Mouse (Mus musculus) CD4-positive, CD25-positive, alpha-beta regulatory T cell, adult 4 months (primary cell): ENCODE measurements around the gene Phactr2. TPM values are rescaled to one million over a fixed set of nuclear protein-coding genes. Genes with fewer than 3 reads are reported as not detected.
A peak's percentile ranks its signal among the peaks of the same experiment; 100 is the strongest.
"Not testable (repeated sequence)": the region's sequence is repeated elsewhere in the genome, so short reads cannot be mapped to it uniquely, and the experiment has no call there.

Source experiments
- ATAC-seq: one replicate; pipeline ENCODE4 v1.8.0; 2017
- polyA plus RNA-seq, 2 experiments: library from polyadenylated mRNA; unstranded; fragments of 100-300 nt; shearing (Covaris generic); gene quantifications; one replicate each; pipeline ENCODE4 v1.2.1; 2017

The Phactr2 gene
- polyA plus RNA-seq: 1 to 10 TPM; 2.3 to 3.2 TPM

DNA sequence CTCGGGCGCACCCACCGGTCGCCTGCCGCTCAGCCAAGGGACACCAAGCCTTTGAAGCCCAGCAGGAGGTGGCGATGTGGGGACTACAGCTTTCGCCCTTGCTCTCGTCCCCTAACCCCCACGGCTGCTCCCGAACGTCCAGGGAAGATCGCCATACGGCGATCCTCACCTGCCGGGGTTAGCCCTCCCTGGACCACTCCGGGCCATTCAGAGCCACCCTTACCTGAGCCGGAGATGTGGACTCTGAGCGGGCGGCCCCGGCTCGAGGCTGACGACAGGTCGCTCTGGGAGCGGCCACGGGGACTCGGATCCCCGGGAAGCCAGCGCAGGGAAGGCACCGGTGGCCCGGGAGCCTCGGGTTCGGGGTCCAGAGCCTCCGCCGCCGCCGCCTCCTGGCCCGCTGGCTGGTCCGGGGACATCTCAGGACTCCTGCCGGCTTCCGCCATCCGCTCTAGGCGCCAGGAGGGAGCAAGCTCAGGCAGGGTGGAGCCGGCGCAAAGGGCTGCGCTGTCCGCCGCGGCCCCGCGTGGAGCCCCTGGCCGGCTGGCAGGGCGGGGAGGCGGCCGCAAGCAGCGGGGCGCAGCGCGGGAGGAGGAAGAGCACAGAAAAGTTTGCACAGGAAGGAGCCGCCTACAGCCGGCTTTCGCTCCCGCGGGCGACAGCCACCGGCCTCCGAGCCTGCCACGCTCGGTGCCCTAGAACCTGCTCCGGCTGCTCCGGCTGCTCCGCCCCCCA is at the start of gene Phactr2:
Phactr2 (minus strand) TSS at position 580 of the 735 bp plus-strand sequence.
- peak; percentile 80 for ATAC-seq

DNA sequence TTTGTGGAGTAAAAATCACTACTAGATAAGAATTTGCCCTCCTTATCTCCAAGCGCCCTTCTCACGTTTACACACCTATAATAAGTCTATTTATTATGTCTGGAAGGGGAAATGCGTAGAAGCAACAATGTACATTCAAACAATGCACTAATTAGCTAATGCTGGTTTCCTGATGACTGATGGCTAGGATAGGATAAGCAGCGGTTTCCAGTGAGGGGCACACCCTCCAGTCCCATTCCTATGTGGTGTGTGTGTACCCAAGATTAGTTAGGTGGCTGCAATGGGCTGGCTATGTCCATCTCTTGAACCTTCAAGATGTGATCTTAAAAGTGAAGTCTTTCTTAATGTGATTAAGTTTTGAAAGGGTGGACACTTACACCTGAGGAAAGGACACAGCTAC is 47.6 kb upstream of the Phactr2 start:
- no peak for ATAC-seq

DNA sequence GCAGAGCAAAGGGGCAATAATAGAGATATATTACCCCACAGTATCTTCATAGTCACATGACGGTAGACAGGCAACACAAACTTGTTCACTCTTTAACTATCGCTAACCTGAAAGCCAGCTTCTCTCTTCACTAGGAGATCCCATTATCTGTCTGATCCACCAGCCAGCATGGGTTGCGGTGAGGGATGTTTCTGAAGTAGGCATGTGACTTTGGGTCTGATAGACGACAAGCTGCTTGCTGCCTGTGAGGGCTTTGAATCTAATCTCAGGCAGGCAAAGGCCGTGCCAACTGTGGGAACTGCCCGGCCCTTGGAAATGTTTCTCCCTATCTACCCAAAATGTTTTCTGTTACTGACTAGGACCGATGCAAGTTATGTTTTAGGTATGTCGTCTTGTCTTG is 28.2 kb upstream of the Phactr2 start:
- ATAC-seq: no peak

DNA sequence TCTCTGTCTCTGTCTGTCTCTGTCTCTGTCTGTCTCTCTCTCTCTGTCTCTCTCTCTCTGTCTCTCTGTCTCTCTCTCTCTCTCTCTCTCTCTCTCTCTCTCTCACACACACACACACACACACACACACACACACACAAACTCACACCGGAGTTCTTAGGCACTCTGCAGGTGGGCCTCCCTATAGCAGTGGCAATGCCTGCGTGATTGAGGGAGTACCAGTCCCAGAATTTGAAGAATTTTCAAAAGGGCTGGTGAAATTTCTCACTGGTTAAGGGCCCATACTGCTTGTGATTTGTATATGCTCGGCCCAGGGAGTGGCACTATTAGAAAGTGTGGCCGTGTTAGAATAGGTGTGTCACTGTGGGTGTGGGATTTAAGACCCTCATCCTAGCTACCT is 27.3 kb upstream of the Phactr2 start:
- not testable (repeated sequence) for ATAC-seq

DNA sequence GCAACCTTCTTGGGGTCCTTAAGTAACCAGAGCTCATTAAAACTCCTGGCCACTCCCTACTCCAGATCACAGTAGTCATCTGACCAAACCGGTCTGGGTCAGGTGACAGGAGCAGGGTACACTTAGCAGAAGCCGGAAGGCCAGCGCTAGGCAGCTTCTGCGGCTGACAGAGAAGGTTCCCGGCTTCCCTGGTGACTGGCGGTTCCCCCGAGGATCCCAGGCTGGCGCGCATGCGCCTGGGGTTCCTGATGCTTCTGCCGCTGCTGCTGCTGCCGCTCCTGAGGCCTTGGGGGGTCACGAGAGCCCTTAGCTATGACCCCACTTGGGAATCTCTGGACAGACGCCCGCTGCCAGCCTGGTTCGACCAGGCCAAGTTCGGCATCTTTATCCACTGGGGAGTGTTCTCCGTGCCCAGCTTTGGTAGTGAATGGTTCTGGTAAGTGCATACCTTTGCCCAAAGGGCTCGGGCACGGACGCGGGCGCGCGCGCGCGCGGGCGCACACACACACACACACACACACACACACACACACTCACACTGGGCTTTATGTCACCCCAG is 26.8 kb upstream of the Phactr2 start:
- peak; percentile 97 for ATAC-seq

DNA sequence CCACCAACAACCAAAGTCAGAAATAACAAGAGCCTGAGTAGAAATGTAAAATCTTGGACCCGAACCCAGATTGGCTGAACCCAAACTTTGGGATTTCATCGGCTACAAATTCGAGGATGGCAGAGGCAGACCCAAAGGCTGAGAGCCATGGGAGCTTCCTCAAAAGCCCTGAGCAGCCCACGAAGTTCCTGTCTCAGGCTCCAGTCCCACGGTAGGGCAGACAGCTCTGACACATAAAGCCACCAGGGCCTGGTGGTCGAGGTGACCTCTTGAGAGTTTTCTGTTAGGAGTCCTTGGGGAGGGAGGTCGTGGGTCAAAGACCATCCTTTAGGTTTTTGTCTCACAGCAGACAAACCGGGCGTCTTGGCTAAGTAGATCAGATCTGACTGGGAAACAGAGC is 26.3 kb upstream of the Phactr2 start:
- peak; percentile 3 for ATAC-seq

DNA sequence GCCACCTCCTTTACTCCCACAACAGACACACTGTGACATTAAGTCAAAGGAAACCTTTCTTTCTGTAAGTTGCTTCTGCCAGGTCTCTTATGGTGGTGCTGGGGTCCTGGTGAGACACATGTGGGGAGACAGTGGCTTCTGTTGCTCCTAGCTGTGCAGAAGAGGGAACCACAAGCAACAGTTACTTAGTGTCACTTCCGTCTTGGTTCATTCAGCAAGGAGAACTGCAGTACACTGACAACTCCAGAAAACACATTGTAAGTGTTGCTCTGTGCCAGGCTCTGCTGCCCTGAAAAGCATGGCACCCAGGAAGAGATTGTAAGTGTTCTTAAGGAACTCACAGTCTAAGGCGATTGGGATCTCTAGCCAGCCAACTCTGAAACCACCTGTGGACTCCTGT is 25.1 kb upstream of the Phactr2 start, which contains the start of gene Fuca2:
Fuca2 (plus strand) TSS at position 210 of the 400 bp plus-strand sequence.
- no peak for ATAC-seq

DNA sequence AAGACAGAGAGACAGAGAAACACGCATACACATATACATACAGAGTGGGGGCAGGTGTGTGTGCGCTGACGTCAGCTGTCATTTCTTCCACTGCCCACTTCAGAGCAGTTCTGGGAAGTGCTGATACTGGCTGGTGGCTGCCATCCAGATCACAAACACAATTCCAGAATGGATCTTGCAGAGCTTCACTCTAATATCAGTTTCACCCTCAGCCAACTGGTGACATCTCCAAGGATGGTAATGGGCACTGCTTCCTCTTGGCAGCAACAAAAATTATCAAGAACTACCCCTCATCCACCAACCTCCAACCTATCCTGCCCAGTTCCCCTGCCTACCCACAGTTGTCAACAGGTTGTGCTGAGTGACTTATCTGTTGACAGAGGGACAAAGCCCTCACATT is 22.1 kb upstream of the Phactr2 start:
- ATAC-seq: no peak

DNA sequence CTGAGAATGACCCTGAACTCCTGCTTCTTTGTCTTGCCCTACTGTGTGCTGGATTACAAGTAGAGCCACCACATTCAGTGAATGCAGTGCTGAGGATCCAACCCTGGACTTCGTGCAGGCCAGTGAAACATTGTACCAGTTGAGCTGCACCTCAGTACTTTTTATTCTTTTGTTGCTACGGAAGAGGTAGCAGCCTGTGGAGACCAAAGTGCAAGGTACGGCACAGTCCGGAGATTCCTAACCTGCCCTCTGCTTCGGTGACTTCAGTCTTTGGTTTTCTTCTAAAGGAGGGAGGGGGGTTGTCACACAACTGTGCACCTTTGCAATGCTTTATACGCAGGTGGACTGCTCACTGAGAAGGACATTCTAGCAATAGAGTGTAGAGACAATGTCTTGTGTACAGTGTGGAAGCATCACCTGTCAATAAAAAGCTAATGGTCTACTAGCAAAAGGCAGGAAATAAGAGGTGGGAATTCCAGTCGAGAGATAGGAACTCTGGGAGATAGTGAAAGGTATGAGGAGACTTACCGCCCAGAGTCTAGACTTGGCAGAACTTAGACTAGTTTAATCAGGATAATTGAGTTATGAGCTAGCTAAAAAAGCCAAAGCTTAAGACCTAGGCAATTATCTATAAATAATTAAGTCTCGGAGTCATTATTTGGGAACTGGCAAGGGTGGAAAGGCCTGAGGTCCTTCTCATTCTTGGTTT is 19.9 kb upstream of the Phactr2 start:
- no peak for ATAC-seq

DNA sequence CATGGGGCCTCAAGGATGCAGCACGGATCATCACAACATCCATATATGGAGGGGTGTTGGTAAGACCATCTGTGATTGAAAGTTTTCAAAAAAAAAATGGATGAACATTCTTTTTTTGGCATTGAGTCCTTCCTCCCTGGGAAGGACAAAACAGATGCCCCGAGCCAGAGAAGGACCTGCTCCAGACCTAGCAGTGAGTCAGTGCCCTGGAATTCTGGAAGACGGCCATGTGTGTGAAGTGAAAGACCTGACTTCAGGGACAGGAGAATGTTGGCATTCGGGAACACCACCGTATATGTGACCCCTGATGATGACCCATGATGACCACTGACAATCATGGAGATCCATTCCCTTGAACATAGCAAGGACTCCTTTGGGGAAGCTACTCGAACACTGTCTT is 15.5 kb upstream of the Phactr2 start:
- no peak for ATAC-seq

DNA sequence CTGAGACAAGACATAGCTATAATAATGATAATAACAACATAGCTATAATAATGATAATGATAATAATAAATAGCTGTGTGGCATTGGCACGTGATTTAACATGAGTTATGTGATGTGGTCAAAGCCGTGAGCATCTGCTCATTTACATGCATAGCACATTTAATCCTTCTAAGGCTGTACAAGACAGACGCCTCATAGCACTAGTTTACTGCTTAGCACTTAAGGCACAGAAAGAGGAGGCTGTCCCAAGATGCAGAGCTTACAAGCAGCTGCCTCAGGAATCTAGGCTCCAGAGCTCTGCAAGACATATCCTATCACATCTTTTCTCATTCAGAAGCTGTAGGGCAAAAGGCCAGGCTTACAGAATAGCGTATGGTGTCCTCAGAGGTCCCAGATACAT is 11.7 kb upstream of the Phactr2 start:
- ATAC-seq: no peak

DNA sequence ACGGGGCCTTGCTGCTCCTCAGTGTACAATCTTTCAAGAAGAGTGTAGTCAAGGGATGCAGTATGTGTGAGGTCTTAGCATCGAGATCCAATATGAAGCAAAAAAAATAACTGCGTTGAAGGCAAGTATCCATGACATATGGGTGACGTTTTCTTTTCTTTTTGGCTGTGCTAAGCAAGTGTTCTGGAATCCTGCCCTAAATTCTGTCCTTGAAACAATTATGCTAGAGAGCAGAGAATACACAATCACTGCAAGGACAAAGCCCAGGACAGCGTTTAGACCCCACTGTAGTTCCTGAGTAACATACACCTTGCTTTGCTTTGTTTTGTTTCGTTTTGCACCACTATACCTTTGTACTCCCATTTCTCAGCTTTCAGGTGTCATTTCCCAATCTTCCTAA is 5.1 kb upstream of the Phactr2 start:
- ATAC-seq: no peak

DNA sequence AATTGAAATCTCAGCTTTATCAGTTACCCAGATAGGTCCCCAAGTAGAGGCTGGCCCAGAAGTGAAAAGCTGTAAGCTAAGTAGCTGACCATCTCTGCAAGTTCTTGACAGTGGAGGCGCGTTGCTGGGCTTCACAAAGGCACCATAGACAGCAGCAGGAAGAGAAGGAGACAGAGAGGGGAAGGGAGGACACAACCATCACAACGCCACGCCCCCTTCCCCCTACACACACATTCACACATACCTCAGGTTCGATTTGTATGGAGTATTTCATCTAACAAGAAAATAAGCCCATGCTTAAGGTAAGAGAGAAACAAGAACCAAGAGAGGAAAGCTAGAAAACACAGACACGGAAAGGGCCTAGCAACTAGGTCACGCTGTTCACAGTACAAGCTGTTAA is 909 bp upstream of the Phactr2 start:
- peak; percentile 18 for ATAC-seq

DNA sequence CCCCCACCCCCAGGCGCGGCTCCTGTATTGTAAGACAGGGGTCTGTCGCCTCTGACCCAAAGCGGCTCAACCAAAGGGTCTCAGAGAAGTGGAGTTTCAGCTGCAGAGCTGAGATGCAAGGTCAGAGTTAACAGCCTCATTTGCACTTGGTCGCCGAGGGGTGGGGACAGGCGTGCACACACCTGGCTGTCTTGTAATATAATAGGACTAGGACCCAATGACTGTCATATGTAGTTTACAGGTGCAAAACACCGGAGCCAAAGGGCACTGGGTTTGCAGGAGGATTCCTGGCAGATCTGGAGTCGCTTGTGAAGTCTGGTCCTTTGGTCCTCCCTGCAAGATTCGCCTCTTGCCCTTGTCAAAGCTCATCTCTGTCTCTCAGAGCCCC is 350 bp upstream of the Phactr2 start:
- peak; percentile 40 for ATAC-seq

DNA sequence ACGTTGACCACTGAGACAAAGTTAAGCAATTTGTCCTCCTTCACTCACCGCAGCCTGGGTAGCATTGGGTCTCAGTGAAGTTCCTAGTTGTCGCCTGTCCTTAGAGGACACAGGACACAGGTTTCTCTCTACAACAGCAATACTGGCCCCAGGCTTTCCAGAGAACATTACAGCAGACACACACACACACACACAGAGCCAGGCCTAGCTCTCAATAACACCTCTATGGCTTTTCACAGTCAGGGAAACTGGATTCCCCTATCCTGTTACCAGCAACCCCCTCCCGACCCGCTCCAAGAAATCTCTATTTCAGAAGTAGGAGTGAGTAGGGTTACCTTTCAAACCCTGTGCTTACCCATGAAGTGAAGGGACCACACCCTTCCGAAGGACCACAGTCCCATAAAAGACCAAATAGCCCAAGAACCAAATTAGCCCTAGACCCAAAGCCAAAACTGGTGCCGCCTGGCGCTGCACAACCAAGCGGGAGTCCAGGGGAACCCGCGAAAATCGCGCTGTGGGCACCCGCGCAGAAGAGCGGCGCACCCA is 852 bp downstream of the Phactr2 start:
- ATAC-seq: no peak

DNA sequence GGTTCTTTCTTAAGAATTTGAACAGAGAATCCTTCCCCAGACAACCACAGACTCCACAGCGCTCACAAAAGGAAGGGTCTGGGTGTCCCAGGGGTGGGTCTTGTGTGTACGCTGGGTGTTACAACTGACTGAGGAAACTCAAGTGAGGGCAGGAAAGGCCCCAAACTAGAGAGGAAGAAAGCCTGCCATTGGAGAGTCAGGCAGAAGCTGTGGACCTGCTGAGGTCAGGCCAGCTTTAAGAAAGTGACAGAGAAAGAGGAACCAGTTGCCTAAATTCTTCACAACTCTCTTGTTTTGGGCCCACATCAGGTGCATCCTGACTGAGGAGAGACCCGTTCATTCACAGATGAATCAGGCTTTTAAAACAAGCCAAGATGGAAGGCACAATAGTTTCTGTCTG is 4.0 kb downstream of the Phactr2 start:
- no peak for ATAC-seq

DNA sequence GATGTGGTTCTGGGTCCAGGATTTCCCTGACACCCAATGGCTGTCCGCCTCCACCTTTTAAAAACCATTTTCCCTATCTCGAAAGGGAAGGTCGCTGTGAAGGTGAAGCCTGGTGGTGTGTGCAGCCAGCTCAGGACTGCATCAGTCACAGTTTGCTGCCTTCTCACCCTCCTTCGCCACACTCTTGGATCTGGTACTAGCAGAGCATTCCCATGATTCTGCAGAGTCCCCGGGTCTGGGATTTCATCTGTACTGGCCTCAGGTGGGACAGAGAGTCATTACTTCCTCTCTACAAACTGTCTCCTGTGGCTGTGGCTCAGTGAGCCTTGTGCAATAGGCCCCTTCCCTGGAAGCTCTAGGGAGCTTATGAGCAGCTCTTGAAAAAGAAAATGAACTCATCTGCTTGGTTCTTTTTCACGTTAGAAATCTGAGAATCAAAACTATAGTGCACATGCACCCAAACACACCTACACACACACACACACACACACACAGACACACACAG is 6.1 kb downstream of the Phactr2 start:
- not testable (repeated sequence) for ATAC-seq

DNA sequence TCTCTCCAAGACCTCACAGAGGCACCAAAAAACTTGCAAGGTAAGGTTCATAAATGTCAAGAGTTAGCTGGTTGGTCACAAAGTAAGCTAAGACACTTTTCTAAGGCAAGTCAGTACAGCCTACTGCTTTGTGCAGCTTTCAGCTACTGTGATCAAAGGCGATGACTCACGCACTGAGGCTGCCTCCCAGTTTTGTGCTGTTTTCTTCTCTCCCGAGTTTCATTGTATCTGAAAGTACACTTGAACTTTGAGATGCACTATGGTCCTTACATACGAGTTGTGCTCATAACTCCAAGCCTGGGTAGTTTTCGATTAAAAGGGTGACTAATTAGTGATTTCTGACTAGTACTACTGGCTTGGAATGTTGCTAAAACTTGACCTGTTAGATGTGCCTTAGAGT is 7.3 kb downstream of the Phactr2 start:
- ATAC-seq: peak; percentile 75

DNA sequence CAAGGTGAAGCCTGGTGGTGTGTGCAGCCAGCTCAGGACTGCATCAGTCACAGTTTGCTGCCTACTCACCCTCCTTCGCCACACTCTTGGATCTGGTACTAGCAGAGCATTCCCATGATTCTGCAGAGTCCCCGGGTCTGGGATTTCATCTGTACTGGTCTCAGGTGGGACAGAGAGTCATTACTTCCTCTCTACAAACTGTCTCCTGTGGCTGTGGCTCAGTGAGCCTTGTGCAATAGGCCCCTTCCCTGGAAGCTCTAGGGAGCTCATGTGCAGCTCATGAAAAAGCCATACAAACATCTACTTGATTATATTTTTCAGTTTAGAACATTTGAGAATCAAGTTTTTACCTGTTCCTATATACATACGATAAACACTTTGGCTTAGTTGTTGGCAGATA is 9.9 kb downstream of the Phactr2 start:
- ATAC-seq: not testable (repeated sequence)

DNA sequence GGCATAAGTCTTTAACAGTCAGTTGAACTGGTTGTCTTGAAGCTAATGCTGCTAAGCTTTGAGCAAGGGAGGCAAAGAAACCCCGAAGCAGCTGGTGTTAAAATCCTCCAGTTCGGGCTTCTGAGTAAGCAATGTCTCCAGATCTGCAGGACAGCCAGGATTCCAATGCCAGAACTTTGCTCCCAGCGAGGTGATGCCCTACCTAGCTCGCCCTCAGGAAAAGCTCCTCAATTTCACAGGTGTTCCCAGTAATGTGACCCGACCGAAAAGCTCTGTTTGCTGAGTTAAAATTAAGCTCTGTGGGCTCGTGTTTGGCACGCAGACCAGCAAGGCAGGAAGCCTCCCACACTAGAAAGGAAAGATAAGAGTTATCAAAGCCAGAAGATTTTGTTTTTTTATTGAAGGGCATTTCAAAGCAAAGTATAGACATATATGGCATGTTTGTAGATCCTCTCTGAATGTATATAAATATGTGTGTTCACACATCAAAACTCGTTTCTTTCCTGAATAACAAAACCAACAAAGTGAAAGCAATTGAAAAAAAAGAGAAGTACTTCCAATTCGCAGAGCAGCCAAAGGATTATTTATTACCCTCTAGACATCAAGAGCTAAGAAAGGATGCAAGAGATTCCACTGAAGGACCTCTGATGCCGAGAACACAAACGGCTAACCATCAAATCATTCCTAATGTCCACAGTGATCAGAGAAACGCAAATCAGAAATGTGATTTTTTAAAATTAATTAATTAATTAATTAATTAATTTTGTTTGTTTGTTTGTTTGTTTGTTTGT is 20.8 kb downstream of the Phactr2 start:
- ATAC-seq: peak; percentile 60

DNA sequence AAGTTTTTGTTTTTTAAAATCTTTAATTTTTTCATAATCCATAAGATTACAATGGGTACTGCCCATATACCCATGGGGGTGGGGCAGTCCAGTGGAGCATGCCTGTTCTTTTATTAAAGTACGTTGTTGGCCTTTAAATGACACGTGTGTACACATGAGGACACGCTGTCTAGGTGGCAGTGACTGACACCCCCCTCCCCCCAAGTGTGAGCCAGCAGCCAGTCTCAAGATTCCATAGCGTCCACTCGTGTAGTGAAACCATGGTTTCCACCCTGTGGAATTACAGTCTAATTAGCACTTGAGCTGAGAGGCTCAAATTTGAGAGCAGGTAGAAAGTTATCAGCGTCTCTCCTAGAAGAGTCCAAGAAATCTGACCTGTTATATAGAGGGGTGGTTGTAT is 22.6 kb downstream of the Phactr2 start:
- ATAC-seq: no peak

DNA sequence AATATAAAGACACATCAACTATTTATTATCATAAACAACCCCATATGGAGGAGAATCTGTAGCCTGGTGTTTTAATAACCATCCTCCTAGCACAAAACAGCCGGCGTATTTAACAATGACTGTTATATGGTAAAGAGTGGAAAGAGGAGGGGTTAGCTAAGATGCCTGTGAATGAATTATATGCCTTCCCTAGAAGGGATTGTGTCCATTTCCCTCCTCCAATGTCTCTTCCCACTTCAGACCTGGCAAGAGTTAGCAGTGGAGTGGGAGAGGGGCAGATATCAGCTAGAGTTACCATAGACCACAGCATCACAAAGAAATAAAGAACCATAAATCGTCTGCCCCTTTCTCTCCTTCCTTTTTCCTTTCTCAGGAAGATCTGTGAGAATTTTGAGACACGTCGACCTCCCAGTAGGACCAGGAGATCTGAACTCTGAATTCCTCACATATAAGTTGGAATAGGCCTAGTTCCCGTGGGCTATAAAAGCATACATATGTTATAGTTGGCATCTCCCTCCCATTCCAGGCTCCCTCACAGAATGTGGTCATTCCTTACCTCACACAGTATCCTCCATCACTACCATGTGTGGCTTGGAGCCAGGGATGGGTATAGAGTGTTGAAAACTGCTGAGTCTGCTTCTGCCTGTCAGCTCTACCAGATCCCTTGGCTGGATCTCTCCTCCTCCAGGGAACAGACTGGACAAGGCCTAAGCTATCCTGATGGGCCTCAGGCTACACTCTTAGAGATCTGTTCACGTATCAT is 25.7 kb downstream of the Phactr2 start:
- no peak for ATAC-seq
